ENCODE assay signal across 8 mouse cellular contexts in the genomic region with DNA sequence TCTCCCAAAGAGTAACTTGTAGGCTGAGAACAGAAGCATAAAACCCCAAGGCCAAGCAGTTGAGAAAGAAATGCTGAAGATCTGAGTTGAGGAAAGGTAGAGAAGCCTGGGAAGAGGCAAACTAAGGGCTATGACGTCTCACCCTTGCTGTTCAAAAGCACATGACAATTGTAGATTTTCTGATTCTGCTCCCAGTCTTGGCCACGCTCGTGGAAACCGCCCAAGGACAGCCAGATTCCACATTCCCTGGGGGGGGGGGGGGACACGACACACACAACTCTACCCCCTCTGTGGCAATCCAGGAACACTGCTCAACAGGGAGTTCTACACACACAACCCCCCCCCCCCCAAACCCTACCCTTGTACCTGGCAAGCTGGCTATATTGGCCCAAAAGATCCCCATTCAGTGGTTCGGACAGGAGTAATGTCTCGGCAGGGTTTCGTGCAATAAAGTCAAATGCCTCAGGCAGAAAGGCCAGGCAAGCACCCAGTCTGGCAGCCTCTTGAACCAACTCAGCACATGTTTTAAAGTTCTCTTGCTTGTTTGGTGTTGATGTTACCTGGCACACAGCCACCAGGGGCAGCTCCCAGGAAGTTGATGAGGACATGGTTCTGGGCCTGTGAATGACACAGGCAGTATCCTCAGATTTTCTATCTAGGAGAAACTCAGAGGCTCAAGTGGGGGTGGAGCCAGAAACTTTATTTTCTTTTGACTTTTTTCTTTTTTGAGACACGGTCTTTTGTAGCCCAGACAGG. TPM values are rescaled to one million over a fixed set of nuclear protein-coding genes. Genes with fewer than 3 reads are reported as not detected.
DNase-seq lines count a peak whose midpoint lies in the region; ATAC-seq and TF ChIP-seq lines count a peak whose summit lies in the region.

No protein-coding gene starts in this region.

- H3K4me1 ChIP-seq in heart, adult 2 months (ENCODE audit: control insufficient read depth, insufficient read depth, low read length) = peaks cover 7% of the 10 kb centered on the region
- H3K4me1 ChIP-seq in heart, embryonic 11.5 days (ENCODE audit: control insufficient read depth, insufficient read depth, low read length) = no peaks in the 10 kb centered on the region
- peaks cover 20% of the 10 kb centered on the region for H3K4me1 ChIP-seq in heart, postnatal 0 days (ENCODE audit: control insufficient read depth, insufficient read depth)
- H3K4me1 ChIP-seq in midbrain, postnatal 0 days (ENCODE audit: insufficient read depth, low read length) = no peaks in the 10 kb centered on the region

- intact Hi-C loops in heart, adult 2 months (cut with DNase I) = no loop called here

- H3K4me2 ChIP-seq in heart, embryonic 11.5 days = no peak overlapping the region
- H3K4me2 ChIP-seq in heart, postnatal 0 days (ENCODE audit: low read depth, low read length) = 0 out of 2 replicates have a peak overlapping the region, but pooled peaks have one; percentile 90
- peak overlapping the region; percentile 83 for H3K4me2 ChIP-seq in midbrain, postnatal 0 days (ENCODE audit: low read depth, low read length, poor library complexity, severe bottlenecking)

- no peak overlapping the region for H3K9ac ChIP-seq in heart, adult 2 months (ENCODE audit: low read depth, low read length)
- no peak overlapping the region for H3K9ac ChIP-seq in heart, embryonic 11.5 days (ENCODE audit: low read depth, low read length)
- no peak overlapping the region for H3K9ac ChIP-seq in heart, postnatal 0 days (replicated peaks; ENCODE audit: low read depth, low read length)
- H3K9ac ChIP-seq in midbrain, postnatal 0 days (replicated peaks; ENCODE audit: low read length, poor library complexity, severe bottlenecking) = no peak overlapping the region

- H3K36me3 ChIP-seq in heart, adult 2 months (ENCODE audit: control insufficient read depth, insufficient read depth, low read length) = 0 out of 2 replicates have a peak, but pooled peaks cover 7% of the 10 kb centered on the region
- H3K36me3 ChIP-seq in heart, embryonic 11.5 days (ENCODE audit: control insufficient read depth, insufficient read depth, low read length) = peaks cover 14% of the 10 kb centered on the region
- peaks cover 44% of the 10 kb centered on the region for H3K36me3 ChIP-seq in heart, postnatal 0 days (replicated peaks; ENCODE audit: control insufficient read depth, insufficient read depth, low read length)
- H3K36me3 ChIP-seq in midbrain, postnatal 0 days (ENCODE audit: insufficient read depth, low read length) = peaks cover 36% of the 10 kb centered on the region

- ATAC-seq in heart, embryonic 11.5 days (replicated peaks; ENCODE audit: insufficient number of reproducible peaks, low FRiP score, low TSS enrichment) = no peak
- ATAC-seq in heart, postnatal 0 days (ENCODE audit: insufficient read depth, low read depth) = peak; percentile 18; the same call in 1 of the 2 replicates
- no peak for ATAC-seq in midbrain, postnatal 0 days (ENCODE audit: low FRiP score)

- TF ChIP-seq POLR2A in heart, adult 2 months (IDR thresholded peaks at IDR 0.05; ENCODE audit: insufficient read depth, low read depth, low read length) = no peak

- DNase-seq in heart, adult 2 months = peak; percentile 26 to 39
- peak; percentile 64 for DNase-seq in MN1 (ENCODE audit: low spot score)
- peak; percentile 19 for DNase-seq in heart, postnatal 0 days (ENCODE audit: low spot score)
- DNase-seq in kidney, postnatal 25 days = peak; percentile 83 to 90
- no peak for DNase-seq in midbrain, postnatal 0 days (ENCODE audit: low spot score)
- no peak for DNase-seq in right cerebral cortex, postnatal 14 days
- no peak for DNase-seq in frontal cortex, adult 2 months (ENCODE audit: extremely low spot score in 1 of 2, low spot score in 1 of 2)

- H3K27me3 ChIP-seq in heart, adult 2 months (ENCODE audit: control insufficient read depth, insufficient read depth, low read length) = no peaks in the 10 kb centered on the region
- no peaks in the 10 kb centered on the region for H3K27me3 ChIP-seq in heart, embryonic 11.5 days (ENCODE audit: control insufficient read depth, insufficient read depth, low read length)
- no peaks in the 10 kb centered on the region for H3K27me3 ChIP-seq in heart, postnatal 0 days (ENCODE audit: control insufficient read depth, insufficient read depth, low read length)
- H3K27me3 ChIP-seq in midbrain, postnatal 0 days (ENCODE audit: insufficient read depth, low read length) = no peaks in the 10 kb centered on the region

- peaks cover 2% of the 10 kb centered on the region; the same call in 1 of the 2 replicates for H3K9me3 ChIP-seq in heart, embryonic 11.5 days (replicated peaks; ENCODE audit: control insufficient read depth, low read length)
- no peaks in the 10 kb centered on the region for H3K9me3 ChIP-seq in heart, postnatal 0 days (replicated peaks; ENCODE audit: control insufficient read depth, low read length)
- peaks cover 7% of the 10 kb centered on the region; the same call in 1 of the 2 replicates for H3K9me3 ChIP-seq in midbrain, postnatal 0 days (ENCODE audit: low read length)

- H3K27ac ChIP-seq in heart, adult 2 months = no peak overlapping the region
- H3K27ac ChIP-seq in heart, embryonic 11.5 days (ENCODE audit: low read depth, low read length) = no peak overlapping the region
- no peak overlapping the region for H3K27ac ChIP-seq in heart, postnatal 0 days (ENCODE audit: low read depth)
- no peak overlapping the region for H3K27ac ChIP-seq in midbrain, postnatal 0 days (ENCODE audit: low read depth, low read length)

- TF ChIP-seq CTCF in heart, adult 2 months (IDR thresholded peaks at IDR 0.05) = no peak
- TF ChIP-seq CTCF in heart, postnatal 0 days (IDR thresholded peaks at IDR 0.05; ENCODE audit: low read depth) = no peak
- peak; percentile 38; the same call in 1 of the 2 replicates for TF ChIP-seq CTCF in midbrain, postnatal 0 days (IDR thresholded peaks at IDR 0.05)

- no peak overlapping the region for H3K4me3 ChIP-seq in heart, adult 2 months
- no peak overlapping the region for H3K4me3 ChIP-seq in heart, embryonic 11.5 days (ENCODE audit: low read depth, low read length)
- no peak overlapping the region for H3K4me3 ChIP-seq in heart, postnatal 0 days (ENCODE audit: low read depth, low read length)
- no peak overlapping the region; the same call in 1 of the 2 replicates for H3K4me3 ChIP-seq in midbrain, postnatal 0 days (ENCODE audit: low read depth, low read length)

- WGBS in heart, adult 2 months = 59% methylated on average over 9 of the region's 9 CpGs
- WGBS in heart, embryonic 11.5 days (ENCODE audit: insufficient replicate concordance) = 80% methylated on average over 9 of the region's 9 CpGs
- 53% methylated on average over 9 of the region's 9 CpGs for WGBS in heart, postnatal 0 days
- WGBS in midbrain, postnatal 0 days = 87% methylated on average over 8 of the region's 9 CpGs

- TF ChIP-seq EP300 in heart, adult 2 months (IDR thresholded peaks at IDR 0.05; ENCODE audit: insufficient read depth, low read depth, low read length) = no peak
- TF ChIP-seq EP300 in heart, postnatal 0 days (IDR thresholded peaks at IDR 0.05; ENCODE audit: low read depth) = no peak

- peaks cover 4% of the 10 kb centered on the region; the same call in 1 of the 2 replicates for H3K79me2 ChIP-seq in heart, adult 2 months (replicated peaks; ENCODE audit: control insufficient read depth, insufficient read depth, low read length)

RNA-seq across cellular contexts. Expression of gene Nit1, which starts 1.3 kb away (rescaled TPM):
- total RNA-seq in heart, adult 2 months (2021) = 10 to 100 TPM; 25.9 to 32.7 TPM
- 40.1 and 41.3 TPM in 2 replicates for polyA plus RNA-seq in heart, adult 2 months (2012; rRNA removed)
- 24.8 and 30.9 TPM in 2 replicates for polyA plus RNA-seq in heart, embryonic 11.5 days (2014; fragmentation: Nextera tagmentation; extraction: Ambion mirVana)
- total RNA-seq in heart, postnatal 0 days (2014; rRNA removed; ENCODE audit: low replicate concordance) = 39.6 and 41.5 TPM in 2 replicates
- polyA plus RNA-seq in heart, postnatal 0 days (2015; fragmentation: Nextera tagmentation; extraction: Ambion mirVana) = 31.4 and 35.2 TPM in 2 replicates
- 42.5 and 44.0 TPM in 2 replicates for total RNA-seq in midbrain, postnatal 0 days (2014; rRNA removed)
- polyA plus RNA-seq in midbrain, postnatal 0 days (2015; fragmentation: Nextera tagmentation; extraction: Ambion mirVana) = 45.2 and 46.6 TPM in 2 replicates
- polyA plus RNA-seq in frontal cortex, adult 2 months (2012; rRNA removed) = 68.2 and 71.3 TPM in 2 replicates

RNA-seq across cellular contexts. Expression of gene Pfdn2, which starts 1.4 kb away (rescaled TPM):
- 10 to 100 TPM; 68.3 to 97.4 TPM for total RNA-seq in heart, adult 2 months (2021)
- polyA plus RNA-seq in heart, adult 2 months (2012; rRNA removed) = 25.4 and 29.8 TPM in 2 replicates
- polyA plus RNA-seq in heart, embryonic 11.5 days (2014; fragmentation: Nextera tagmentation; extraction: Ambion mirVana) = 49.5 and 51.3 TPM in 2 replicates
- 9.3 and 9.7 TPM in 2 replicates for total RNA-seq in heart, postnatal 0 days (2014; rRNA removed; ENCODE audit: low replicate concordance)
- polyA plus RNA-seq in heart, postnatal 0 days (2015; fragmentation: Nextera tagmentation; extraction: Ambion mirVana) = 81.8 and 94.7 TPM in 2 replicates
- 17.3 and 18.4 TPM in 2 replicates for total RNA-seq in midbrain, postnatal 0 days (2014; rRNA removed)
- polyA plus RNA-seq in midbrain, postnatal 0 days (2015; fragmentation: Nextera tagmentation; extraction: Ambion mirVana) = 139 and 155 TPM in 2 replicates
- 137 and 151 TPM in 2 replicates for polyA plus RNA-seq in frontal cortex, adult 2 months (2012; rRNA removed)

RNA-seq across cellular contexts. Expression of gene Dedd, which starts 15.2 kb away (rescaled TPM):
- 10 to 100 TPM; 20.8 to 22.9 TPM for total RNA-seq in heart, adult 2 months (2021)
- 28.8 and 33.0 TPM in 2 replicates for polyA plus RNA-seq in heart, adult 2 months (2012; rRNA removed)
- polyA plus RNA-seq in heart, embryonic 11.5 days (2014; fragmentation: Nextera tagmentation; extraction: Ambion mirVana) = 40.4 and 45.4 TPM in 2 replicates
- total RNA-seq in heart, postnatal 0 days (2014; rRNA removed; ENCODE audit: low replicate concordance) = 20.8 and 27.1 TPM in 2 replicates
- polyA plus RNA-seq in heart, postnatal 0 days (2015; fragmentation: Nextera tagmentation; extraction: Ambion mirVana) = 30.0 and 31.7 TPM in 2 replicates
- total RNA-seq in midbrain, postnatal 0 days (2014; rRNA removed) = 29.8 and 42.1 TPM in 2 replicates
- polyA plus RNA-seq in midbrain, postnatal 0 days (2015; fragmentation: Nextera tagmentation; extraction: Ambion mirVana) = 38.9 and 40.3 TPM in 2 replicates
- 54.6 and 58.1 TPM in 2 replicates for polyA plus RNA-seq in frontal cortex, adult 2 months (2012; rRNA removed)

RNA-seq across cellular contexts. Expression of gene Klhdc9, which starts 16.5 kb away (rescaled TPM):
- under 1 TPM in 1 of 2 experiments, not detected in 1; 0.16 TPM for total RNA-seq in heart, adult 2 months (2021)
- 0.20 and 0.25 TPM in 2 replicates for polyA plus RNA-seq in heart, adult 2 months (2012; rRNA removed)
- 0.49 and 0.51 TPM in 2 replicates for polyA plus RNA-seq in heart, embryonic 11.5 days (2014; fragmentation: Nextera tagmentation; extraction: Ambion mirVana)
- 0.19 and 3.2 TPM in 2 replicates for total RNA-seq in heart, postnatal 0 days (2014; rRNA removed; ENCODE audit: low replicate concordance)
- 1.1 TPM in 2 replicates for polyA plus RNA-seq in heart, postnatal 0 days (2015; fragmentation: Nextera tagmentation; extraction: Ambion mirVana)
- 4.0 and 4.5 TPM in 2 replicates for total RNA-seq in midbrain, postnatal 0 days (2014; rRNA removed)
- 6.3 and 6.4 TPM in 2 replicates for polyA plus RNA-seq in midbrain, postnatal 0 days (2015; fragmentation: Nextera tagmentation; extraction: Ambion mirVana)
- polyA plus RNA-seq in frontal cortex, adult 2 months (2012; rRNA removed) = 7.9 and 9.0 TPM in 2 replicates

RNA-seq across cellular contexts. Expression of gene Nectin4, which starts 25.8 kb away (rescaled TPM):
- under 1 TPM; 0.13 to 0.23 TPM for total RNA-seq in heart, adult 2 months (2021)
- polyA plus RNA-seq in heart, adult 2 months (2012; rRNA removed) = 0.21 and 0.29 TPM in 2 replicates
- polyA plus RNA-seq in heart, embryonic 11.5 days (2014; fragmentation: Nextera tagmentation; extraction: Ambion mirVana) = 0.08 and 0.20 TPM in 2 replicates
- 2.7 TPM in 1 of 2 replicates, not detected in the other for total RNA-seq in heart, postnatal 0 days (2014; rRNA removed; ENCODE audit: low replicate concordance)
- polyA plus RNA-seq in heart, postnatal 0 days (2015; fragmentation: Nextera tagmentation; extraction: Ambion mirVana) = 0.07 and 0.14 TPM in 2 replicates
- 4.7 and 9.3 TPM in 2 replicates for total RNA-seq in midbrain, postnatal 0 days (2014; rRNA removed)
- polyA plus RNA-seq in midbrain, postnatal 0 days (2015; fragmentation: Nextera tagmentation; extraction: Ambion mirVana) = 4.8 TPM in 2 replicates
- 2.6 and 3.1 TPM in 2 replicates for polyA plus RNA-seq in frontal cortex, adult 2 months (2012; rRNA removed)

Comparison
In these comparisons a context has a peak if more than half of its experiments do, and no peak if none do; other contexts are left out.
1. DNase-seq: peak in heart, adult 2 months (2 of 2), MN1 (single experiment), heart, postnatal 0 days (single experiment) and kidney, postnatal 25 days (2 of 2); none in midbrain, postnatal 0 days (single experiment), right cerebral cortex, postnatal 14 days (single experiment) and frontal cortex, adult 2 months (0 of 2).